Mouse (Mus musculus) liver, embryonic 12.5 days (tissue): ENCODE results near the gene Arf4. TPM values are rescaled to one million over a fixed set of nuclear protein-coding genes. Genes with fewer than 3 reads are reported as not detected.
A peak's percentile ranks its signal among the peaks of the same experiment; 100 is the strongest.
"Not testable (repeated sequence)": the region's sequence is repeated elsewhere in the genome, so short reads cannot be mapped to it uniquely, and the experiment has no call there.

Source experiments
- ATAC-seq: fragments of 200-750 bp; cut with Nextera tagmentation; 2 replicates; pipeline ENCODE4 v1.8.0; 2017; ENCODE audit warnings: moderate number of reproducible peaks, mild to moderate bottlenecking, moderate library complexity
- H3K27ac ChIP-seq: fragments of 300-500 bp; sonication (generic); 2 replicates; pipeline ENCODE4 v1.5.1; 2016; ENCODE audit warnings: mild to moderate bottlenecking
- H3K27me3 ChIP-seq: fragments of 300-500 bp; sonication (generic); replicated peaks from 2 replicates; pipeline ENCODE4 v1.6.1; 2016; ENCODE audit warnings: mild to moderate bottlenecking, moderate library complexity
- H3K36me3 ChIP-seq: fragments of 300-500 bp; sonication (generic); 2 replicates; pipeline ENCODE4 v1.6.1; 2016; ENCODE audit warnings: mild to moderate bottlenecking, moderate library complexity
- H3K4me1 ChIP-seq: fragments of 300-500 bp; sonication (generic); 2 replicates; pipeline ENCODE4 v1.6.1; 2016
- H3K4me2 ChIP-seq: fragments of 300-500 bp; sonication (generic); 2 replicates; pipeline ENCODE4 v1.6.1; 2016; ENCODE audit warnings: mild to moderate bottlenecking, moderate library complexity
- H3K4me3 ChIP-seq: fragments of 300-500 bp; sonication (generic); 2 replicates; pipeline ENCODE4 v1.5.1; 2016; ENCODE audit warnings: mild to moderate bottlenecking, moderate library complexity
- H3K9ac ChIP-seq: fragments of 300-500 bp; sonication (generic); 2 replicates; pipeline ENCODE4 v1.6.1; 2016; ENCODE audit warnings: mild to moderate bottlenecking, moderate library complexity
- H3K9me3 ChIP-seq: fragments of 300-500 bp; sonication (generic); replicated peaks from 2 replicates; pipeline ENCODE4 v1.6.1; 2016; ENCODE audit warnings: mild to moderate bottlenecking, moderate library complexity
- WGBS: fragments of 180-500 bp; shearing (Covaris S2); methylation state at CpG from one replicate; pipeline ENCODE4 v1.1.7; 2016; ENCODE audit not compliant: insufficient replicate concordance; 5-methylcytosine and 5-hydroxymethylcytosine counted together
- polyA plus RNA-seq: library from polyadenylated mRNA; unstranded; fragments of >200 nt; fragmentation: Nextera tagmentation; extraction: Ambion mirVana; gene quantifications from 2 replicates; pipeline ENCODE4 v1.2.1, GENCODE M21; 2016

Gene Arf4
- polyA plus RNA-seq, 1 experiment from 2014 or later, result 203 TPM

- Histone ChIP-seq H3K4me2 (peak overlapping the region; percentile 84), H3K36me3 (peaks cover 31% of the 10 kb centered on the region), H3K4me3 (peak overlapping the region; percentile 97), H3K9ac (peak overlapping the region; percentile 94), H3K27ac (peak overlapping the region; percentile 88), H3K27me3 (no peaks in the 10 kb centered on the region), H3K4me1 (peaks cover 50% of the 10 kb centered on the region), H3K9me3 (no peaks in the 10 kb centered on the region)
- 8% methylated on average over 6 of the region's 6 CpGs for WGBS
- ATAC-seq, result no peak
Observed at GRCm38 (mm10) chr14:26667991-26668370, 30.1 kb downstream of the Arf4 start.

GRCm38 (mm10) chr14:26668371-26669291, 30.8 kb downstream of the Arf4 start:
- Histone ChIP-seq H3K4me3 (peak overlapping the region; percentile 97), H3K36me3 (peaks cover 28% of the 10 kb centered on the region), H3K4me1 (peaks cover 50% of the 10 kb centered on the region), H3K4me2 (peak overlapping the region; percentile 84), H3K9ac (peak overlapping the region; percentile 94), H3K27ac (peak overlapping the region; percentile 88), H3K9me3 (no peaks in the 10 kb centered on the region), H3K27me3 (no peaks in the 10 kb centered on the region)
- ATAC-seq, result peak; percentile 62
- 1% methylated on average over 73 of the region's 73 CpGs for WGBS

GRCm38 (mm10) chr14:26669292-26670073, 31.6 kb downstream of the Arf4 start, which contains the start of gene Pde12:
TSS of gene Pde12 (minus strand) at chr14:26669883.
- Histone ChIP-seq H3K27me3 (no peaks in the 10 kb centered on the region), H3K4me2 (peak within 1 kb of the TSS; percentile 84), H3K36me3 (peaks cover 22% of the 10 kb centered on the region), H3K9ac (peak within 1 kb of the TSS; percentile 94), H3K4me3 (peak within 1 kb of the TSS; percentile 97), H3K9me3 (no peaks in the 10 kb centered on the region), H3K27ac (peak within 1 kb of the TSS; percentile 88), H3K4me1 (peaks cover 59% of the 10 kb centered on the region)
- WGBS, result under 1% methylated on average over 70 of the region's 70 CpGs
- peak; percentile 85 for ATAC-seq

GRCm38 (mm10) chr14:26670964-26671363, 33.1 kb downstream of the Arf4 start:
- peak overlapping the region; percentile 97; the same call in 1 of the 2 replicates for H3K4me3 ChIP-seq

GRCm38 (mm10) chr14:26671870-26672615, 34.2 kb downstream of the Arf4 start:
- Histone ChIP-seq H3K4me2 (peak overlapping the region; percentile 84), H3K9ac (peak overlapping the region; percentile 49; the same call in 1 of the 2 replicates), H3K4me3 (peak overlapping the region; percentile 34), H3K4me1 (peaks cover 64% of the 10 kb centered on the region)
- not testable (repeated sequence) for H3K27me3 ChIP-seq, H3K27ac ChIP-seq, H3K9me3 ChIP-seq, ATAC-seq, H3K36me3 ChIP-seq
- WGBS, result 40% methylated on average over 17 of the region's 17 CpGs

More at GRCm38 (mm10) chr14:26670964-26671363, 33.1 kb downstream of the Arf4 start:
- no peaks in the 10 kb centered on the region for H3K27me3 ChIP-seq
- ATAC-seq, result no peak
- H3K9me3 ChIP-seq, result no peaks in the 10 kb centered on the region
- no peak overlapping the region for H3K9ac ChIP-seq
- peaks cover 71% of the 10 kb centered on the region for H3K4me1 ChIP-seq
- H3K4me2 ChIP-seq, result peak overlapping the region; percentile 84
- H3K36me3 ChIP-seq, result peaks cover 9% of the 10 kb centered on the region
- peak overlapping the region; percentile 39; the same call in 1 of the 2 replicates for H3K27ac ChIP-seq

GRCm38 (mm10) chr14:26674476-26675169, 36.7 kb downstream of the Arf4 start:
- H3K4me1 ChIP-seq, result peaks cover 53% of the 10 kb centered on the region
- not testable (repeated sequence) for H3K4me2 ChIP-seq, H3K4me3 ChIP-seq, H3K27me3 ChIP-seq, H3K9me3 ChIP-seq, H3K27ac ChIP-seq, H3K9ac ChIP-seq, H3K36me3 ChIP-seq, ATAC-seq
- 93% methylated on average over 2 of the region's 2 CpGs for WGBS

GRCm38 (mm10) chr14:26675371-26675770, 37.5 kb downstream of the Arf4 start:
- Histone ChIP-seq H3K4me2 (peak overlapping the region; percentile 66), H3K9me3 (no peaks in the 10 kb centered on the region), H3K9ac (peak overlapping the region; percentile 36), H3K27ac (no peak overlapping the region), H3K27me3 (no peaks in the 10 kb centered on the region), H3K4me1 (peaks cover 51% of the 10 kb centered on the region), H3K36me3 (no peaks in the 10 kb centered on the region), H3K4me3 (peak overlapping the region; percentile 31)
- peak; percentile 81 for ATAC-seq
- 15% methylated on average over 12 of the region's 12 CpGs for WGBS

- WGBS, result 41% methylated on average over 5 of the region's 5 CpGs
- no peaks in the 10 kb centered on the region for H3K27me3 ChIP-seq
- H3K4me1 ChIP-seq, result peaks cover 47% of the 10 kb centered on the region
- H3K4me2 ChIP-seq, result peak overlapping the region; percentile 66
- H3K36me3 ChIP-seq, result no peaks in the 10 kb centered on the region
- H3K9ac ChIP-seq, result peak overlapping the region; percentile 36
- ATAC-seq, result peak; percentile 85
- H3K27ac ChIP-seq, result no peak overlapping the region
- H3K4me3 ChIP-seq, result peak overlapping the region; percentile 31
- H3K9me3 ChIP-seq, result no peaks in the 10 kb centered on the region
Observed at GRCm38 (mm10) chr14:26675791-26676190, 37.9 kb downstream of the Arf4 start.

GRCm38 (mm10) chr14:26690727-26691126, 52.9 kb downstream of the Arf4 start:
- 52% methylated on average over 2 of the region's 2 CpGs for WGBS
- ATAC-seq, result no peak
- no peak overlapping the region for H3K27ac ChIP-seq

GRCm38 (mm10) chr14:26691363-26691762, 53.5 kb downstream of the Arf4 start:
- Histone ChIP-seq H3K9ac (no peak overlapping the region), H3K4me2 (no peak overlapping the region), H3K4me3 (no peak overlapping the region), H3K9me3 (no peaks in the 10 kb centered on the region), H3K4me1 (no peaks in the 10 kb centered on the region), H3K27me3 (no peaks in the 10 kb centered on the region), H3K27ac (no peak overlapping the region), H3K36me3 (no peaks in the 10 kb centered on the region)
- WGBS, result 52% methylated on average over 2 of the region's 2 CpGs
- no peak for ATAC-seq

More at GRCm38 (mm10) chr14:26690727-26691126, 52.9 kb downstream of the Arf4 start:
- Histone ChIP-seq H3K4me1 (no peaks in the 10 kb centered on the region), H3K4me3 (no peak overlapping the region), H3K9ac (no peak overlapping the region), H3K9me3 (no peaks in the 10 kb centered on the region), H3K4me2 (no peak overlapping the region), H3K27me3 (no peaks in the 10 kb centered on the region), H3K36me3 (no peaks in the 10 kb centered on the region)

- no peaks in the 10 kb centered on the region for H3K27me3 ChIP-seq
- H3K4me2 ChIP-seq, result no peak within 1 kb of the TSS
- H3K4me3 ChIP-seq, result no peak within 1 kb of the TSS
- H3K27ac ChIP-seq, result no peak within 1 kb of the TSS
- no peaks in the 10 kb centered on the region for H3K9me3 ChIP-seq
- no peaks in the 10 kb centered on the region for H3K36me3 ChIP-seq
- 82% methylated on average over 3 of the region's 3 CpGs for WGBS
- H3K9ac ChIP-seq, result no peak within 1 kb of the TSS
- no peaks in the 10 kb centered on the region for H3K4me1 ChIP-seq
- no peak for ATAC-seq
Observed at GRCm38 (mm10) chr14:26692974-26693373, 55.1 kb downstream of the Arf4 start, which contains the start of gene Dnah12. TSS of gene Dnah12 (plus strand) at chr14:26693274.
